Mouse (Mus musculus) thymus, postnatal 36 days (tissue): ENCODE results near the gene Sdr9c7.
A peak's percentile ranks its signal among the peaks of the same experiment; 100 is the strongest.

Experiments used
- DNase-seq, 2 experiments: peaks; one replicate each; pipeline ENCODE4 v3.0.0; 2022; ENCODE audit warnings: mixed read lengths in 2 of 2

Gene Sdr9c7

GRCm38 (mm10) chr10:127898218-127898617 is at the start of gene Sdr9c7:
Gene Sdr9c7 (plus strand): TSS chr10:127898518.
- DNase-seq, result no peak

- no peak for DNase-seq
Observed at GRCm38 (mm10) chr10:127849628-127850027, 48.7 kb upstream of the Sdr9c7 start, which contains the start of gene Rdh19. Gene Rdh19 (plus strand): TSS chr10:127849928.

DNA sequence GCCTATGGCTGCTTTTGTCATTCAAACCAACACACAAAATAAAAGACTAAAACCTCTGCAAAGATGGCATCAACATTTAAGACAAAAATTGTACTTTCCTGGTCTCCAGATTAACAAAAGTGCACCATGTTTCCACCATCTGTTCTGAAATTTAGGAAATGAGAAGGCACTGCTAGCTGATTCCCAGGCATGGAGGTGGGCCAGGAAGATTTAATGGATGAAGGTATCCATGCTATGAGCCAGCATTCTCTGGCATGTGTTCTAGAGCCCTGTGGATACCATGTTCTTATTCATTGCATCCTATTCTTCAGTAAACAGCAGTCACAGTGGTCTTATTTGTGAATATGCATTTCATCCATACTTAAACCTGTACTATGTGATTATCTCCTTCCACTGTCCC is 41.9 kb upstream of the Sdr9c7 start:
- no peak for DNase-seq

DNA sequence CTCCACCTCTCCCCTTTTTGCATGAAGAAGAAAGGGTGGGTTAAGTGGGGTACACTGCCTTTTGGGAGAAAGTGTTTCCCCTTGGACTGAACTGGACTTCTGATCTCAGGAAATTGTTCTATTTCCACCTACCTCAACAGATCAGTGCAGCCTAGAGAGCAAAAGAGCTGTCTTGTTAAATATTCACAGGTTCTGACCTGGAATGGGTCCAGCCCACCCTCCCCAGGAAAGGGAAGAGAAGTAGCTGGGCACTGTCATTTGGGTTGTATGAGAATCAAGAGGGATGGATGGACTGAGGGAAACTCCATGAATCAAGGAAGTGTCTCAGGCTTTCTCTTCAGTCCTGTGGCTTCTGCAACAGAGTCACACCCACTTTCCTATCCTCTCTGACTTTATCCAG is 33.4 kb upstream of the Sdr9c7 start:
- DNase-seq, result no peak

DNA sequence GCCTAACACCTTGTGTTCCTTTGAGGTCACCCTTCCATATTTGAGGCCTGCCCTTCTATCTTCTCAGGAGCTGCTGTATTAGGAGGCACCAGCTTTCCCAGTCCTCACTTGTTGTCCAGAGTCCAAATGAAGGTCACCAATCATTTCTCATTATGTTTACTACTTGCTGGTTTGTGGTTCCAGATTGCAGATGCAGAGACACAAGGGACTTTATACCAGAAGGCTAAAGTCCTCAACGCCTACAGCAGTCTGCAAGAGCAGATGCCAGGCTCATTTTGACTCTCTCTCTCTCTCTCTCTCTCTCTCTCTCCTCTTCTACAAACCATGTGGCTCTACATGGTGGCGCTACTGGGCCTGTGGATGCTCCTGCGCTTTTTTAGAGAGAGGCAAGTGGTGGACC is 32.1 kb upstream of the Sdr9c7 start, which contains the start of gene Rdh16f2:
TSS of gene Rdh16f2 (plus strand) at position 243 of the 400 bp plus-strand sequence.
- DNase-seq, result no peak

GRCm38 (mm10) chr10:127872484-127872883 is 25.8 kb upstream of the Sdr9c7 start:
- no peak for DNase-seq

DNA sequence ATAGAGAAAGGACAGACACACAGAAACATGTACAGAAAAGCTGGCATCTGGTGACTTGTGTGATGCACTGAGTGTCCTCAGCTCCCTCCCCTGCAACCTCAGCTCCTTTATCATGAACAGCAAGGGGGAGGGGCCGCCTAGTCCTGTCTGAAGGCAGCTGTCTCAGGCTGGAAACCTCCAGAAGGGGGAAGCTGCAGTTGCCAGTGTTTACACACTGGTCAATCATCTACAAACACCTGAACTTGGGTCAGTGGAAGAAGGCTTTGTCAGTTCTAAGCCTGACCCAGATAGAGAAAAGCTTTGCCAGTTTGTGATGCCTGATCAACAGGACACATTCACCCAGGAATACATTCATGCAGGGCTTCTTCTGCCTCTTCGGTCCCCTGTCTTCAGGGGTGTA is 20.6 kb upstream of the Sdr9c7 start:
- DNase-seq, result no peak

DNA sequence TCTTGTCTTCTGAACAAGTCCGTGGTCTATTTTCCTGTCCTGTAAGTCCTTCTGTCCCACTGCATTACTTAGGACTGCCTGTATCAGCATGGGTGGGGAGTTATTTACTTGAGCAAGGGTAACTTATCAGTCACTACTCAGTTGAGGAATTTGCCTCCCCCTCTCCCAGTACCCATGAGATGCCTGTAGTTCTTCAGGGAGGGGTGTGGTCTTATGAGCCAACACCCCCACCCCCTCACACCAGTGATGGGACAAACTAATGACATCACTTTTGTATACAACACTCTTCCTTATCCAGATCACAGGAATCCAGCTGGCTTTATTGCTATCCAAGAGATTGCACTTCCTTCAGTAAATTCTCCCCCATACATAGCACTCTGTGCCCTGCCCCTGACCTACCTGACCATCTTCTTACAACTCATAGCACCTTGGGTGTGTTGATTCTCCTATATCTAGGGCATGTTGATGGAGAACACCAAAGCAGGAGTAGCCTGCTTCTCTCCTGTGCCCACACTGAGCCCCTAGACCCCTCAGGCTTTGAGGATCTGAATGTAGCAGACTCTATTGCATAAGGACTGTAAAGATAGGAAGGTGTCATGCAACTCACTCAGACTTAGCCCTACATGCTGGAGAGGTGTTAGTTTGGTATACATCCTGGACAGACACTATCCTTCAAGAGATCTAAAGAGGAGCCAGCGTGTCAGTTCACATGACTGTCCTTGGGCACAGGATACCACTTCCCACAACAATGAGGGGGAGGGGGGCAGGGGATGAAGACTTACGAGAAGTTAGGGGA is 19.9 kb upstream of the Sdr9c7 start:
- no peak for DNase-seq

DNA sequence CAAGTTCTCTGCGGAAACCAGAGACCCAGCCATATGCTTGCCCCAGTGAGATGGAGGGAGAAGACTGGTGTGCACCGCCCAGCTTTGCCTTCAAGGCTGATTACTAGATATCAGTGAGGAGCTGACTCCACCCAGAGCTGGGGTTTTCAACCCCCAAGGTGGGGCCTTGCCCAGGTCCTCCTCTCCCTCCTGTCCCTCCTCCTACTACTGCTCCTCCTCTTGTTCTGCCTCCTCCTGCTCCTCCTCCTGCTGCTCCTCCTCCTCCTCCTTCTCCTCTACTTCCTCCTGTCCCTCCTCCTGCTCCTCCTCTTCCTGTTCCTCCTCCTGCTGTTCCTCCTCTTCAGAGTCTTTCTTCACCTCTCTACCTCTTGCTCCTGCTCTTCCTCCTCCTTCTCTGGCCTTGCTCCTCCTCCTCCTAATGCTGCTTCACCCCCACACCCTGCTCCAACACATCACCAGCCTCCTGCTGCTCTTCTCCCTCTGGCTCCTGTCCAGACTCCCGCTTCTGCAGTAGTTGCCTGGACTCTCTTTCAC is 19.1 kb upstream of the Sdr9c7 start:
- DNase-seq, result no peak

GRCm38 (mm10) chr10:127881041-127881440 is 17.3 kb upstream of the Sdr9c7 start:
- no peak for DNase-seq

DNA sequence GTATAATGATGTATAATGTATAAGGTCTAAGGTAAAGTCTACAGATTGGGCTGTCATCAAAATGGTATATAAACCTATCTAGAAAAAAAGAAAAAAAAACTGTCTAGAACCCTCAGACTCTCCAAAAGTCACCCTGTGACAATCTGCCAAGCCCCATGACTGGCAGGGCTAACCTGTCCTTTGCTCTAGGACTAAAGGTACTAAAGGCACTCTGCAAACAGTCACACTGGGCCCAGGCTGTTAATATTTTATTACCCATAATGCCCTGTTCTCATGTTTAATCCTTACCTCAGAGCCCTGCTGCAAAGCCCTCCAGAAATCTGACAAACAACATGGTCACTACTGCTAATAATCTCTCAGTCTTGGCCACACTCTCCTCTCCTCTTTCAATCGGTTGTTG is 11.8 kb upstream of the Sdr9c7 start:
- no peak for DNase-seq

DNA sequence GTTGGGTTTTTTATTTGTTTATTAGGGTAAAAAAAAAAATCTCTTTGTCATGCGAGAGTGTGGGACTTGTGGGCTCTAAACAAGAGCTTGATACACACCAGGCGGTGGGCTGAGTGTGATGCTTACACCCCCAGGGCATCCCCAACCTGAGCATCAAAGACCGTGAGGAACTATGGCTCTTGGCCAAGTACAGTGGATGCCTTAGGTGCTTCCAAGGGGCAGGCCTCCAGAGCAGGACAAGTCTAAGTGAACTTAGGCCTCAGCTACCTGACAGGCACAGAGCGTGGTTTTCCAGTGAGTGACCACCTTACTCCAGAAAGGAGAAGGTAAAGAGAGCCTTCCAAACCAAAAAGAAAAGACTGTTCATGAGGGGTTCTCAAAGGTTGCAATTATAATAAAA is 11.3 kb upstream of the Sdr9c7 start:
- DNase-seq, result no peak

DNA sequence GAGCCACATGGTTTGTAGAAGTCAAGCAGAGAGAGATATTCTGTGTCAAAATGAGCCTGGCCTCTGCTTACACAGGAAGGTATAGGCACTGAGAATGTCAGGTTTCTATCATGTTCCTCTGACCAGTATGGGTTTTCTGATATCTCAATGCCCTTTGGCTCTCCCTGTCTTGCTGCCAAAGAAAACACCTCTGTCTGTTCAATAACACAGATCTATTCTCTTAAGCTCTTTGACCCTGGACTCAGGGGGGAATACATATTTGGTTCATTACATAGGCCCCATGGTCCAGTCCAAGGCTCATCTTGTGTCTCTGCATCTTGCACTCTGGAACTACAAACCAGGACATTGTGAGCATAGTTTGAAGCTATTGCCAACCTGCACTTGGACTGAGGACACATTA is 9.7 kb upstream of the Sdr9c7 start, which contains the start of gene Rdh7:
TSS of gene Rdh7 (minus strand) at position 213 of the 400 bp plus-strand sequence.
- no peak for DNase-seq

GRCm38 (mm10) chr10:127891481-127891880 is 6.8 kb upstream of the Sdr9c7 start:
- DNase-seq, result no peak

GRCm38 (mm10) chr10:127893163-127894022 is 4.9 kb upstream of the Sdr9c7 start:
- DNase-seq, result peak; percentile 18 to 30

GRCm38 (mm10) chr10:127896705-127897104 is 1.6 kb upstream of the Sdr9c7 start:
- DNase-seq, result no peak

- no peak for DNase-seq
Observed at GRCm38 (mm10) chr10:127897506-127897905, 812 bp upstream of the Sdr9c7 start.

GRCm38 (mm10) chr10:127899783-127900182 is 1.5 kb downstream of the Sdr9c7 start:
- DNase-seq, result no peak

DNA sequence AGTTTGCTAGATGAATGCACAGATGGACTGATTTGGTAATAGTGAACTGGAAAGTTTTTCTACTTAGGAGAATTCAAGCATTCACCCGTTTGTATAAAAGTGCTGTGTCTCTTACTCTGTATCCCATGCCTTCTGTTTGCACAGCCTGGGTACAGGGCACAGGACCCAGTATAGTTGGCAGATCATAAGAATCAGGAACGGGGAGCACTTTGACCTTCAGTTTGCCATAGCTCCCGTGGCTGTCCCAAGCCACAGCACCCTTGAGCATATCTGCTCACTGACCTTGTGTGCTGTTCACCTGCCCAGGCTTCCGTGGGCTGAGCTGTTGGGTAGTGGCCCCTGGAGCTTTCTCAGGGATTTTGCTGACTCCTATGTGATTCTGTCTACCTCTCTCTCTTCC is 3.4 kb downstream of the Sdr9c7 start:
- no peak for DNase-seq

- no peak for DNase-seq
Observed at GRCm38 (mm10) chr10:127903116-127903515, 4.8 kb downstream of the Sdr9c7 start.

DNA sequence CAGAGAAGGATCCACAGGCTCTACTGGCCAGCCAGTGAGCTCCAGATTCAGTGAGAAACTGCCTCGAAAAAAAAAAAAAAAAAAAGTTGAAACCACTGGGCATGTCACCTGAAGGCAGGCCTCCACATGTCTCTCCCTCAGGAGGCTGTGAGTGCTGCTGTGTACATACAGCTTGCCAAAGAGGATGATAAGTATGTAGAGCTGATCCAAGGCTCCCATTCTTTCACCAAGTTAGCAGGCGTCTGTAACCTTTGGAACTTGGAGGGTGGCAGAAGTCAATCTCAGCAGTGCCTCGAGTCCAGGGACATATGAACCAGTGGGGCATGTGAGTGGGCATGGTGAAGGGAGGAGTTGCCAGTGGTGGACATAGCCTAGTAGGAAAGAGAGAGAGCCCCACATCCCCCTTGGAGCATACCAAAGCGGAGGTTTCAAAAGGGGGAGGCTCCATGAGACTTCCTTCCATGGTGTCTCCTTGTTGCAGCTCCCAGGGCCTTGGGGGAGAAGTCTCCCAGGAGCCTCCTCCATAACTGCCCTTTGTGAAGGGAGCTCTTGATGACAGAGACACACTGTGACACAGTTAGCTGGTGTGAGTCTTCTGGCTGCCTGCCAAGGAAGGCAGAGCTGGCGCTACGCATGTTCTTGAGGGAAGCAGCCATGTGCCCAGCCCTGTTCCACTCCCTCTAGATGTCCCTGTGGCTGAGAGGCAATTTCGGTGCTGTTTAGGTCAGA is 6.6 kb downstream of the Sdr9c7 start:
- no peak for DNase-seq

DNA sequence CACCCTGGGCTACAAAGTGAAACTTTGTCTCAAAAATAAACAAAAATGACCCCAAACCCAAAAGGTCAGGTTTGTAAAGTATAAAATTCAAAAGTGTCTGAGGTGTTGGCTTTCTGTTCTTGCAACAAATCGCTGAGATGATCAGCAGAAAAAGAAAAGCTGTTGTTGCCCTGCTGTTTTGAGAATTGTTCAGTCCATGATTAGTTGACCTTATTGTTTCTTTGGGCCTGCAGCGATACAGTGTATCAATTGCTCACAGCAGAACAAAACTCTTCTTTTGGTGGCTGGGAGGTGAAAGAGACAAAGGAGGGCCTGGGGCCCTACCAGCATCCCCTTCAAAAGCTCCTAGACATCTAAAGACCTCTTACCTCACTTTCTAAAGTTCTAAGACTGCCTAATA is 7.8 kb downstream of the Sdr9c7 start:
- no peak for DNase-seq
